Mouse (Mus musculus) lung, postnatal 14 days (tissue): ENCODE measurements at regions not wholly inside any gene's neighbourhood (a gene's known extent, or its start where the extent isn't known, plus 50 kb on each side); places are given as distances from the start of the nearest gene placed in this dataset.
"Not testable (repeated sequence)": the region's sequence is repeated elsewhere in the genome, so short reads cannot be mapped to it uniquely, and the experiment has no call there.

Experiments
- DNase-seq: peaks from one replicate; pipeline ENCODE4 v3.0.0; 2021

DNA sequence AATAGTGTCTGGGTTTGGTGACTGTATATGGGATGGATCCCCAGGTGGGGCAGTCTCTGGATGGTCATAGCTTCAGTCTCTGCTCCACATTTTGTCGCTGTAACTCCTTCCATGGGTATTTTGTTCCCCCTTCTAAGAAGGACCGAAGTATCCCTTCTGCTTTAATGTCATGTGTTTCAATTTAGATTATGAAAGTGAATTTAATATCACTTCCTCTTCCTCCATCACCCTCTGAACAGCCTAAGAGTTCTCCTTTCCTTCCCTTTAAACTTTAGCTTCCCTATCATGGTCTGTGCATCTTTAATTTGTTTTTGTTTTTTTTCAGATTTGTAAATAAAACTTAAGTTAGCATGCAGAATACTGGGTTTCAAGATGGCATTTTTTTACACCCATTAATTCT, 211.0 kb upstream of the Phyhipl start:
- no peak for DNase-seq

DNA sequence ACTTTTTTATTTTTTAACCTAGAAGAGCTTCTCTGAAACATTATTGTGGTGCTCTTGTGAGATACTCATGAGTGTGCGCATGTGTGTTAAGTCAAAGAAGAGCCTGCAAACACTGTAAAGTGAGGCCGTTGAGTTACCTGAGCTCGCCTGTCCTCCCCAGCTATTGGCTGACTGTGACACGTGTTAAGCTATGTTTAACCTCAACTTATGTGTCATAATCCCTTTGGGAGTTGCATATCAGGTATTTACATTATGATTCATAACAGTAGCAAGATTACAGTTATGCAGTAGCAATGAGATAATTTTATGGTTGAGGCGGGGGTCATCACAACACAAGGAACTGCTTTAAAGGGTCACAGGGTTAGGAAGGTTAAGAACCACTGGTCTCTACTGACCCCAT, 208.9 kb upstream of the Phyhipl start:
- no peak for DNase-seq

DNA sequence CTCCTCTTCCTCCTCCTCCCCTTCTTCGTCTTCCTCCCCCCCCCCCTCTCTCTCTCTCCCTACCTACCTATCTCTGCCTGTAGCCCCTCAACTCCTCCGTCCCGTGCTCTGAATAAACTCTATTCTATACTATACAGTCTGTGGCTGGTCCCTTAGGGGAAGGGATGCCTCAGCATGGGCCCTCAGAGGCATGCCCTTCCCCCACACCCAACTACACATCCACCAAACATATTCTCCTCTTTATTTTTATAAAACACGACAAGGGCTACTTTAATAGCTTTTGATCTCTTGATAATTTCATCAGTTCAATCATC, 206.2 kb upstream of the Phyhipl start:
- no peak for DNase-seq

DNA sequence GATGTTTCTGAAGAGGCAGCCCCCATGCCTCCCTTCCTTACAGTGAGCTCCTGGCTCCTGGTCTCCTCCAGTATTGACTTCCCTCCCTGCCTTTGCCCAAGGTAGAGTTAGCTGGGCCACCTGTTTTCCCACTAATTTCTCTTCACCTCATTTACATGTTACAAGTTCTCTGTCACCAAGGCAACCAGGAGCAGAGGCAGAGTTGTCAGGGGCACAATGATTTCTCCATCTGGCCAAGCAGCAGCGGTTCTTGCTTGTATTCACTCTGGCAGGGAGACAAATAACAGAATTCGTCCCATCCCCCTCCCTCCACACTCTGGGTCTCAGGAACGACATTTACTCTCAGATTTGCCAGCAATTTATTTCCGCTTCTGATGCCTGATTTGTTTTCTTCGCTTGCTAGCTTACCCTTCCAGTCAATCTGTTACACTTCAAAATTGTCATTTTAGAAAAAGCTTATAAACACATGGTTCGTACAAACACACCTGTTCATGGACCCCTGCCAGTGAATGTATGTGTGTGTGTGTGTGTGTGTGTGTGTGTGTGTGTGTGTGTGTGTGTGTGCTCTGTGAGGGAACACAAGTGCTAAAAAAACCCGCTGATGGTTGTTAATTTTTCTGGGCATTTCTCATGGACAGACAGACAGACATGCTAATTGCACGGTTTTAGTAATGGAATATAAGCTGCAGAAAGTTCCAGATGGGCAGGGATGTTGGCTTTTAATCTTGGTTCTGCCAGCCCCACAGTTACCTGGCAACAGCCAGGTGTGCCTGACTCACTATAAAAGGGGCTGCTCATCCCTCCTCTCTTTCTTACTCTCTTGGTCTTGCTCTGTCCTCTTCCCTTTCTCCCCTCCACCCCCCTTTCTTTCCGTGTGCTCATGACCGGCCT, 205.6 kb upstream of the Phyhipl start:
- DNase-seq: no peak

DNA sequence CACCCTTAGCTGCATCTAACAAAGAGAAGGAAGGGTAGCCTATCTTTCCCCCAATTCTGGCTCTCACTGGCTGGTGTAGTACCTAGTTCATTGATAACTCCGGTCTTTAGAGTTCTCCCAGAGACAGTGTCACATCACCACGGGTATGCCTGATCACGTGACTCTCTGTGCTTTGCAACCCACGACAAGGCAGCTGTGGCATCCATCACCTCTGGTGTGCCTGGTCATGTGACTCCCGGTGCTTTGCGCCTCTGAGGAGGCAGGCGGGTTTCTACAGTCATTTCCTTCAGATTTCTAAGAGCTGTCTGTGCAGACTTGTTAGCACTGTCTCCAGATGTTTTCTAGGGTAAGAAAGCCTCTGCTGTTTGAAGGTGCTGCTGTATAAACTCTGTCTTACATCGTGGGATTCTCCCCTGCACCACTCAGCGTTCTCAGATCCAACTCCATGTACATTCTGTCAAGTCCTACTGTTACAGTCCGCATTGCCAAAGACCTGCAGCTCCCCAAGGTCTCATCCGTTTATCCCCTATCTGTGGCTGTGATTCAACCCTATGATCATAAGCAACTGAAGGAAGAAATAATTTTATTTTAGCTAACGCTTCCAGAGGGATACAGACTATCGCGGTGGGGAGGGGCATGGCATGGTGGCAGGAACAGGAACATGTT, 201.5 kb upstream of the Phyhipl start:
- no peak for DNase-seq

DNA sequence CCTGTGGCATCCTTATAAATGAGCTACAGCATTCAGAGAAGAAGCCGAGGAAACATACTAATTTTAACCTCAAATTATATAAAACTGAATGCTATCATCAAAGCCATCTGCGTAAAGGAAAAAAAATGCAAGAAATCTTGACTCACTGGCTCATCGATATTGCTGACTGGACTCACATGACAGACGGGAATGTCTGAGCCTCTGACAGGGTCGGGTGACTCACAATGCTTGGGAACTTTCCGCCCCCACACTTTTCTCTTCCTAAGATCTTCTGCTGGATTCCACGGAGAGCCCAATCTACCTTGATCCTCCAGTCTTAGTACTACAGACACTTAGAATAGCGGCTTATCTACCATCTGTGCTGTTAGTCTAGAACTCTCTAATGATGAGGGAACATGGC, 200.2 kb upstream of the Phyhipl start:
- DNase-seq: no peak

DNA sequence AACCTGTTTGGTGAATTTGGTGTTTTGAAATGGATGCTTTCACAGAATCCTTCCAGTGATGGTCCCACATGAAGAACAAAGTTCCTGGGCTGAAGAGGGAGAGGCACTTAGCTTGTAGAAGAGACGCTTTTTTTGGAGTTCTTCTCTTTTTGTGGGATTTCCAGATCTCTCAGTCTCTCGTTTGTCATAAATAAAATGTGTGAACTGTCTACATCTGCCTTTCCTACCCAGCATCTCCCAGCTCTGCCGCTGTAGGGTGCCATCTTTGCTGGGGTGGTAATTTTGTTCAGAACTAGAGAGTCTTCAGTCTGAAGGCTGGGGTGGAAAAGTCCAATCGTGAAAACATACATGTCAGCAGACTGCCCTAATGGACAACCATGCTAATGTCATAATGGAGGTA, 197.8 kb upstream of the Phyhipl start:
- DNase-seq: no peak

DNA sequence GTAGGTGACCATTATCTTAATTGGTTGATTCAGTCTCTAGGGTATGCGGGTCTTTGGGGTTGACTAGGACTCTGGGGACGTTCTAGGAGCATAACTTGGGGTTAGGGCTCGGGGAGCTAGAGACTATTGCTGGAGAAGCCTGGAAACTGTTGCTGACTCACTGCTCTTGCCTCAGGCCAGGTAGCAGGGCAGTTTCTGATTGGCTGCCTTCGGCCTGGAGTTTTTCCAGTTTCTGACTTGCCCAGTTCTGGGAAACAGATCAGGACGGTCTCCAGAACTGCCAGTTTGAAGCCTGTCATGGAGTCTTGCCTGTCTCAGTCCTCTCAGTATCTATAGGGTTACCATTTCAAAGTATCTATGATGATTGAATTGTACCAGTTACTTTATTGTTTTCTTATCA, 192.4 kb upstream of the Phyhipl start:
- no peak for DNase-seq

DNA sequence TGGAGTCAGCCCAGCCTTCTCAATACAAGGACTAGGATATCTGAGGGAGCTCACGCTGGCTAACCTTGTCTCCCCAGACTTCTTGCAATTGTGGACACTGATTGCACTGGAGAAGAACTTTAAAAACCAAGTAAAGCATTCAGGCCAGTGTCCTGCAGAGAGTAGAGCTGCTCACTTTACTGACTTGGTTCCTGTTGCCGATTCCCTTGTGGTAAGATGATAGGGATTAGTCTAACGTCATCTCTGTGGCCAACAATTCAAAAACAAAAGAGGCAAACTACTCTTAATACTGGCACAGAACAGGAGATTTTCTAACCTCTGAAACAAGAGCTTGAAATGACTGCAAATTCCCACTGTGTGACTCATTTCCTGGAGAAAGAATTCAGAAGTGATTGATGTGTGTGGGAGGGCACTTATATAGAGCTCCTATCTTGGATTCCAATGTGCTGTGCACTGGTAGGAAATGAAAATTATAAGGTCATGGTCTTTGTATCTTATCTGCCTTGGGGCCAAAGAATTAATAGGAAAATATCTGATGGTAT, 191.6 kb upstream of the Phyhipl start:
- no peak for DNase-seq

DNA sequence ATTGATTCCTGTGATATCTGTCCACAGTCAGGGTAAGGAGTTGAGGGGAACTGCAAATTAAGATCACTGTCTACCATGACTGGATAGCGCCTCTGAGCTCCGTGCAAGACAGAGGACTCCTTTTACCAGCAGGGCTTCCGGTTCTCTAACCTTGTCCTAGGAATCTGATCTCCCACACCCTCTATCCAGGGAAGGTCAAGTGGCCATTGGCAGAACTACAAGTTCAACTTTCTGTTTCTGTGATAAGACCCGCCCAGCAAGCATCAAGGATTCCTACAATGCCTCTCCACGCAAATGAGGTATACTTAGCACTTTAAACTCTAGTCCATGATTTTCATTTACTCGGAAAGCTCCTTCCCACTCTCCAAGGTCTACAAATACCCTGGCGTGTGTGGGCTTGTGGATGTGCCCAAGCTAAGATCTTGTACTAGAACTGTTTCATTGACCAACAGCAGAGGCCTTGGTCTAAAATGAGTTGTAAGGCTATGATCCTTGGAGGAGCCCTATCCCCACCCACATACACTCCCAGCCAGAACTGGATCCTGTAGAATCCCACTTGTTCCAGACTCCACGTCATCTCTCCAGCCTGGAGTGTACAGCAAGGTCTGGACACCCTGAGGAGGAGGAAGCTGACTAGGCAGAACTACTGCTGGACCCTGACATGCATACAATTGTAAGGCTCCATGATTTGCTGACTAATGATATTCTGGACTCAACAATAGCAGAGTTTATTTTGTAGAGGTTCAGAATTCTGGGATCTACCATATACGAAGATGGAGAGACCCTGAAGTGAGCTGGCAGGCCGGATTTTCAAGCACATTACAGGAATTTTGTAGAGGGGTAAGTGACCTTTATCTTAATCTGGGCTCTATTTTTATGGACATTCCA, 190.8 kb upstream of the Phyhipl start:
- DNase-seq: no peak

DNA sequence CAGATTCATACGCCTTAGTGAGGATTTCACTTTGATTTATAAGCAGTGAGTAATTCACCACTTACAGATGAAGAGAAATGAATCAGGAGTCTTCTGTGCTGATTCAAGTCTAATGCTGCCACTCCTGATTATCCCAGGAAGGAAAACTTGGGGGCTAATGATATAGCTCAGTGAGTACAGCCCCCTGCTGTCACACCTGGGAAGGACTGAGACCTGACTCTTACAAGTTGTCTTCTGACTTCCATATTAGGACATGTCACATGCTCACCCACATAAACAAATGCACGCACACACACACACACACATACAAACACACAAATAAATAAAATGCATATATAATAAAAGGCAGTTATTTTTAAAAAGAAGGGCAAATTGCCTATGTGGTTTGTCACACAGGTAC, 188.1 kb upstream of the Phyhipl start:
- no peak for DNase-seq

DNA sequence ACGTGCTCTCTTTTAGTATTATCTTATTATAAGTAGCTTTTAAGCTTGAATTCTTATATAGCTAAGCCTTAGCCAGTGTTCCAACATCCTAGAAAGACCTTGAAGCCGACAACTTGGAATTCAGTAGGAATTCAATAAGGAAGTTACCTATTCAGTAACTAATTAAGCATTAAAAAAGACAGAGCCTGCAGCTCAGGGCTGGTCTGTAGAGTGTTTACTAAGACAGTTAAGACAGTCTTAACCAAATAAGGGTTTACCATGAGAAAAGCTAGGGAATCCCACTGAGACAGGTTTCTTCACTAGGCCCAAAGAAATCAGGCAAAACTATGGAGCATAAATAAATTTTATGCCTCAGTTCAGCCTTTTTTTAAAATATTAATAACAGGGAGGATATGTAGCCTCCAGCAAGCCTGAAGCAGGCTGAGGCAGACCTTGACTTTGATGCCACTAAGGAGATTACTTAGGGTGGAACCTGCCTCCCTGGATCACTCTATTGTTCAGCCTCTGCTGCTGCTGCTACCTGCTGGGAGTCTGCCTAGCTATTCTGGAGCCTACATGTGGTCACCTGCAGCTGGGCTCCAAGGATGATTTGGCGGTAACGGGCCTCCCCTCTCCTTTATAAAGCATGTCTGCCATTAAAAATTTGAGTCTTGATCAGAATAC, 186.5 kb upstream of the Phyhipl start:
- no peak for DNase-seq

DNA sequence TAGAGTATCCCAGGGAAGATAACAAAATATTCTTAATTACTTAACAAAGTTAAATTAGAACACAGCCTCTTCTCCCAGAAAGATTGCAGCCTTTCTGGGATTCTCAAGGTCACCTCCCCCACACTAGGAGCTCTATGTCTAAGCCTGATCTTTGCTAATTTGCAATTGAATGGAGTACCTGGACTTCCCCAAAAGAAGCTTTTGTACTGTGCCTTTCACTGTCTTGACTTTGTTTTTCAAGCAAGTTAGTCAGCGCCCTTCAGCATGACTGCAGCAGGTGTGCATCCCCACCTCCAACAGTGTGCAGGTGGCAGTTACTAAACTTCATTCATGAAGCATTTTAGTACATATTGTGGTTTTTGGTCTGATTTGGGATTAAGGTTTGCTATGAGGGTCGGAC, 185.4 kb upstream of the Phyhipl start:
- DNase-seq: not testable (repeated sequence)

DNA sequence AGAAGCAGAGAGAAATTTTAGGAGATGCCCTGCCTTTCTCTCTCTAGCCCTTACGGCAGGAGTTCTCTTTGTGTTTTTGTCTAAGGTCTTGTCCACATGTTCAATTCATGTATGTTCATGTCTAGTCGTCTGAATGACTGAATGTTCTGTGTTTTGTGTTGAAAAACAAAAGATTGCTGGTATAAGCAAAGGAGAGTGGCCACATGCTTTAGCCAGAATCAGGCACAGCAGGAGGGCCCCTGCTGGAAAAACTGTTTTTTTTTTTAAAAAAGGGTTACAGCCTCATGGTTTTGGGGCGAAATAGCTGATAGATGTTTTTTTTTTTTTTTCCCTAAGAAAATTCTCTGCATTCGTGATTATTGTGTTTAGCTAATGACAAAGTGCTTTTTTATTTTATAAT, 182.4 kb upstream of the Phyhipl start:
- no peak for DNase-seq

DNA sequence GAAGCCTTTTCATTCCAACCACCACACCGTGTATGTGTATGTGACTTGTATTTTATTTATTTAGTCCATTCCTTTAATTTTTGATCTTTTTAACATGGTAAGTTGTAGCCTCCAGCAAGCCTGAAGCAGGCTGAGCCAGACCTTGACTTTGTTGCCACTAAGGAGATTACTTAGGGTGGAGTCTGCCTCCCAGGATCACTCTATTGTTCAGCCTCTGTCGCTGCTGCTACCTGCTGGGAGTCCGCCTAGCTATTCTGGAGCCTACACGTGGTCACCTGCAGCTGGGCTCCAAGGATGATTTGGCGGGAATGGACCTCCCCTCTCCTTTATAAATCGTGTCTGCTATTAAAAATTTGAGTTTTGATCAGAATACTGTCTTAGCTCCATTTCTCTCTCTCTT, 181.6 kb upstream of the Phyhipl start:
- no peak for DNase-seq

DNA sequence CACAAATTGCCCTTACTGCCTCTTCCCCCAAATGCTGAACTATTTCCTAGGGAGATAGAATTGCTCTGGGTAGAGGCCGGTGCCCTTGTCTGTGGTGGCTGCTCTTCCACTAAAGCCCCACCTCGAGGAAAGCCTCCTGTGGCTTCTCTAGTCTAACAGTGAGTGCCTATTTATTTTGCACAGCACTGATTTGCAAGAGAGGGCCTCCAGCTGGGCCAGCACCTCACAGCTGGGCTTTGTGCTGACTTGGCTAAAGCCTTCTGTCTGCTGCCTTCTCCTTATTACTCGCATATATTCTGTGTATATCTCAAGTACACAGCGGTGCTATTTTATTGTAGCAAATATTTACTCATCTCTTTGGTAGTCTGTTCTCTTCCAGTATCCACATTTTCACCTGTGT, 176.9 kb upstream of the Phyhipl start:
- DNase-seq: no peak

DNA sequence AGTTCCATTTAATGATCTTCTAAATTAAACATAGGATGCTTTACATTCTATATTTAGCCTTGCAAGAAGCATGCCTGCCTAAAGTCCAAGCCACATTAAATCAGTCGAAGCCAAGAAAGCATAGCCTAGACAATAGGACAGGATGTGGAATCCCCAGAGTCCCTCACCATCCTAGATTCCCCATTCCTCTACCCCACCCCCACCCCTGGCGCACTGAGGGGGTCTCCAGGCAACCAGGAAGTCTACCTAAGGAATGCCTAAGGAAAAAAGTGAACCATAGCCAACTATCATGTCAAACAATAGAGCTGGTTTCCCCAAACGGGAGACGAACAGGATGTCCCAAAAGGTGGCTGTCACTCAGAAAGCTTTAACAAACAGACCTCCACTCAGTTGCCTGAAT, 172.5 kb upstream of the Phyhipl start:
- no peak for DNase-seq

DNA sequence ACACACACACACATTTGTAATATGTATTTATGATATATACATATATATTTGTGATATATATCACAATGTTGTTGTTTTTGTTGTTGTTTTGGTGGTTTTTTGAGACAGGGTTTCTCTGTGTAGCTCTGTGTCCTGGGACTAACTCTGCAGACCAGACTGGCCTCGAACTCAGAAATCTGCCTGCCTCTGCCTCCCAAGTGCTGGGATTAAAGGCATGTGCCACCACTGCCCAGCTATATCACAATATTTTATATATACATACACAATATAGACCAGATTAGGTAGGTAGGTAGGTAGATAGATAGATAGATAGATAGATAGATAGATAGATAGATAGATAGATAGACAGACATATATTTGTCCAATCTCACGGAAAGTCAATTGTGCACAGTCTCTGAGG, 171.8 kb upstream of the Phyhipl start:
- DNase-seq: not testable (repeated sequence)

DNA sequence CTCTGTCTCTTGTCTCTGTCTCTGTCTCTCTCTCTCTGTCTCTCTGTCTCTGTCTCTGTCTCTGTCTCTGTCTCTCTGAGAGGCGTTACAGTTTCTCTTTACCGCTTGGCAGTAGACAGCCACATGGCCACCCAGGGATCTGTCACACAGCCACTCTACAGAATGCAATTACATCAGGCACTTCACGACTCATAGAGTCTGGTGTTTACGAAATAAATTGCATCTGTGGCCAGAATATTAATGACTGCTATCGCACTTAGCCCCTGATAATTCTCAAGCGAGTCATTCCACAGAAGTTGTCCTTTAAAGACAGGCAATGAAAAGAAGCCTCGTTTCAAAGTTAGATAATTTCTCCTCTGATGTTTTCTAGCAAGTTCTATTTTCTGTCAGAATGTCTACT, 170.9 kb upstream of the Phyhipl start:
- no peak for DNase-seq

DNA sequence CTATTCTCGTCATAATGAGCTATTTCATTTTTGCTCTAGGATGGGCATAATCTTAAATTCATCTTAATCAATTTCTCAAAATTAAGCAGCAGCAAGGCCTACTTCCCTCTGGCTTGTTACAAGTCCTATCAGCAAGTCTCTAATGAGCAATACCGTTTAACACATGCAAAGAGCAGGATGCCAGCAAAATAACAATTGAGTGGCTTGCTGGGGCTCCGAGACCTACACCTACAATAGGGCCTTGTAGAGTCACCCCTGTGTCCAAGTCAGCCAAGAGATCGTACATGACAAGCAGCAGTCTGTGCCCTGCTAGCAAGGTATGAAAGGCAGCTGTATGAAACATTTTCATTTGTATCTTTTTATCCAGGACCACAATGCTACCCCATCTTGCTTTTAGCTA, 169.7 kb upstream of the Phyhipl start:
- no peak for DNase-seq

DNA sequence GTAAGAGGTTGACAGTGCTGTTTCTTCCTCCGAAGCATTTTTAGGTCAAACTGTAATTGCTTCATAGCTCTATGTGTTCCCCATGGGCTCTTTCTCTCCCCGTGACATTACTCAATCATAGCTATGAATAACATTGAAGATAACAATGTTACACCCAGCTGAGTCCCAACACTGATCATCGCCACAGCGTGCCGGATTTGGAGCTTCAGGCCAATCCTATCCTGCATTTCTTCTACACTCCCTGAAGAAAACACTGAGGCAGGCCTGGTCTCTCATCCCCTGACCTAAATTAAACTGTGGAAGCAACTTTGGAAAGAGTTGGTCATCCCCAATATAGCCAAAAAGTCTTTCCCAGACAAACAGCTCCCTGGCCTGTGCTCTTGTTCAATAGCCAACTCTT, 168.7 kb upstream of the Phyhipl start:
- DNase-seq: peak; percentile 17

DNA sequence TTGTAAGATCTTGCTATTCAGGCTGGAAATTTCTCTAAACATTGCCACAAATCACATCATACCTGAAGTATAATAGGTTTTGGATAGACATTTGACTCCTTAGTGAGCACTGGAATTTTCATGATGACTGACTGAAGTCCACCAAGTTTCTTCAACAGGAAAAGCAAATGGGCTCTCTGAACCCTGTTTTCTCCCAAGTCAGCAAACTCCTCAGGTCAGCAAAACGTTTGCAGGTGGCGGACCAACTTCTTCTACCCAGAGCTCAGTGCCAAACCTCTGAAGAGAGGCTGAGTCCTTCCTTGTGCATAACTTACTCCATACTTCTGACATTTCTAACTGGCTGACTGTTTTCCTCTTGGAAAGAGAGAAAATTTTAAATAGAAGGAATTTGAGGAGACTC, 164.2 kb upstream of the Phyhipl start:
- DNase-seq: no peak
